Mouse (Mus musculus) limb, embryonic 14.5 days (tissue): ENCODE measurements around the gene Igsf23. TPM values are rescaled to one million over a fixed set of nuclear protein-coding genes. Genes with fewer than 3 reads are reported as not detected.
"Not testable (repeated sequence)": the region's sequence is repeated elsewhere in the genome, so short reads cannot be mapped to it uniquely, and the experiment has no call there.

Experiments
- ATAC-seq: fragments of 200-750 bp; cut with Nextera tagmentation; 2 replicates; pipeline ENCODE4 v1.8.0; 2017; ENCODE audit warnings: low read depth, moderate number of reproducible peaks, moderate TSS enrichment; ENCODE audit not compliant: low FRiP score
- DNase-seq: peaks from one replicate; pipeline ENCODE4 v3.0.0-alpha.2; 2015; ENCODE audit warnings: low spot score
- H3K27ac ChIP-seq: fragments of 300-500 bp; sonication (generic); replicated peaks from 2 replicates; pipeline ENCODE4 v1.5.1; 2014; ENCODE audit warnings: low read depth, mild to moderate bottlenecking, low read length, moderate library complexity, mixed read lengths
- H3K27me3 ChIP-seq: fragments of 300-500 bp; sonication (generic); 2 replicates; pipeline ENCODE4 v1.6.1; 2014; ENCODE audit warnings: low read length, mixed read lengths; ENCODE audit not compliant: control insufficient read depth, insufficient read depth
- H3K36me3 ChIP-seq: fragments of 300-500 bp; sonication (generic); 2 replicates; pipeline ENCODE4 v1.6.1; 2014; ENCODE audit warnings: mild to moderate bottlenecking, low read length, moderate library complexity, mixed read lengths; ENCODE audit not compliant: control insufficient read depth, insufficient read depth
- H3K4me1 ChIP-seq: fragments of 300-500 bp; sonication (generic); 2 replicates; pipeline ENCODE4 v1.6.1; 2014; ENCODE audit warnings: antibody characterized with exemption, low read length, mixed read lengths; ENCODE audit not compliant: control insufficient read depth, insufficient read depth
- H3K4me2 ChIP-seq: fragments of 300-500 bp; sonication (generic); replicated peaks from 2 replicates; pipeline ENCODE4 v1.6.1; 2014; ENCODE audit warnings: low read depth, mild to moderate bottlenecking, low read length, moderate library complexity; ENCODE audit not compliant: severe bottlenecking
- H3K4me3 ChIP-seq: fragments of 300-500 bp; sonication (generic); replicated peaks from 2 replicates; pipeline ENCODE4 v1.5.1; 2014; ENCODE audit warnings: low read length
- H3K9ac ChIP-seq: fragments of 300-500 bp; sonication (generic); 2 replicates; pipeline ENCODE4 v1.6.1; 2014; ENCODE audit warnings: mild to moderate bottlenecking, low read depth, low read length, moderate library complexity; ENCODE audit not compliant: severe bottlenecking
- H3K9me3 ChIP-seq: fragments of 300-500 bp; sonication (generic); 2 replicates; pipeline ENCODE4 v1.6.1; 2016; ENCODE audit warnings: low read length; ENCODE audit not compliant: control insufficient read depth
- POLR2A ChIP-seq: fragments of 200-500 bp; IDR thresholded peaks from 2 replicates; pipeline ENCODE4 v1.8.0; 2012; ENCODE audit warnings: inconsistent platforms, mild to moderate bottlenecking, moderate library complexity, borderline replicate concordance; ENCODE audit not compliant: insufficient read depth, insufficient read length; ENCODE audit errors: extremely low read depth
- WGBS: fragments of 180-500 bp; shearing (Covaris S2); extraction: QIAGEN DNeasy Blood & Tissue Kit; methylation state at CpG from one replicate; pipeline ENCODE4 v1.1.7; 2014; 5-methylcytosine and 5-hydroxymethylcytosine counted together
- polyA plus RNA-seq, 2 experiments: library from polyadenylated mRNA; depleted of rRNA in 1 of 2; stranded (reverse) in 1 of 2; unstranded in 1 of 2; fragments of >200 nt; fragmentation: Nextera tagmentation in 1 of 2; extraction: Ambion mirVana in 1 of 2; gene quantifications; 2 replicates each; pipeline versions ENCODE4 v1.2.1 to v1.2.3; 2012 to 2014

The Igsf23 gene
- polyA plus RNA-seq, 2 experiments = 0.09 to 0.30 TPM

- ATAC-seq = no peak
- H3K27me3 ChIP-seq = 0 out of 2 replicates have a peak, but pooled peaks cover 4% of the 10 kb centered on the region
- WGBS = 62% methylated on average over 6 of the region's 6 CpGs
- 0 out of 2 replicates have a peak, but pooled peaks cover 2% of the 10 kb centered on the region for H3K4me1 ChIP-seq
- no peak for DNase-seq
- H3K9ac ChIP-seq = no peak overlapping the region
- H3K4me3 ChIP-seq = no peak overlapping the region
- H3K9me3 ChIP-seq = no peaks in the 10 kb centered on the region
- no peak for TF ChIP-seq POLR2A
- no peak overlapping the region for H3K27ac ChIP-seq
- no peak overlapping the region for H3K4me2 ChIP-seq
- no peaks in the 10 kb centered on the region for H3K36me3 ChIP-seq
Measured at GRCm38 (mm10) chr7:19935961-19936360, 14.6 kb downstream of the Igsf23 start.

DNA sequence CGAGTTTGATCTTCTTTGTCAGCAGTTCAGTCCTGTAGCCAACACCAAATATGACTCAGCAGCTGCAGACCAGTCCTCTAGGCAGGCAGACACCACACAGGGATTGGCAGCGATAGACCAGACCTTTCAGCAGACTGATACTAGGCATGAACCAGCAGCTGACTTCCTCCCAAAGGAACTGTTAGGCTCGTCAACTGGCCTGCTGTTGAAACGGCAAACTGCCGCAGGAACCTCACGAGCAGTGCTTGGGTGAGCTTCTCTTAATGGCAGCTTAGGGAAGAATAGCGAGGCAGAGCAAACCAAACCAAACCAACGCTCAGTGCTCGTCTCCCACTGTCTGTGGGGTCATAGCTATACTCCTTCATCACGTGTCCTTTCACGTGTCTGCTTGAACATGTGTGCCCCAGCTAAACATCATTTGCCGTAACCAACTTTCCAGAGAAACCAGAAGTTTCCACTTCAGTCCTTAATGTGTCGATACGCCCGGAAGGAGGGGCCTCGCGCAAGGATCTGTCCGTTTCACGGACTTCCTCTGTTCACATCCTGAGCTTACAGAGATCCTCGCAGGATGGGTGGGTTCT lies 15.3 kb downstream of the Igsf23 start:
- H3K9me3 ChIP-seq = no peaks in the 10 kb centered on the region
- H3K27ac ChIP-seq = no peak overlapping the region
- H3K4me3 ChIP-seq = no peak overlapping the region
- no peak overlapping the region for H3K4me2 ChIP-seq
- 70% methylated on average over 20 of the region's 20 CpGs for WGBS
- DNase-seq = no peak
- TF ChIP-seq POLR2A = no peak
- 0 out of 2 replicates have a peak, but pooled peaks cover 2% of the 10 kb centered on the region for H3K4me1 ChIP-seq
- H3K36me3 ChIP-seq = no peaks in the 10 kb centered on the region
- 0 out of 2 replicates have a peak, but pooled peaks cover 4% of the 10 kb centered on the region for H3K27me3 ChIP-seq
- no peak for ATAC-seq
- no peak overlapping the region for H3K9ac ChIP-seq

DNA sequence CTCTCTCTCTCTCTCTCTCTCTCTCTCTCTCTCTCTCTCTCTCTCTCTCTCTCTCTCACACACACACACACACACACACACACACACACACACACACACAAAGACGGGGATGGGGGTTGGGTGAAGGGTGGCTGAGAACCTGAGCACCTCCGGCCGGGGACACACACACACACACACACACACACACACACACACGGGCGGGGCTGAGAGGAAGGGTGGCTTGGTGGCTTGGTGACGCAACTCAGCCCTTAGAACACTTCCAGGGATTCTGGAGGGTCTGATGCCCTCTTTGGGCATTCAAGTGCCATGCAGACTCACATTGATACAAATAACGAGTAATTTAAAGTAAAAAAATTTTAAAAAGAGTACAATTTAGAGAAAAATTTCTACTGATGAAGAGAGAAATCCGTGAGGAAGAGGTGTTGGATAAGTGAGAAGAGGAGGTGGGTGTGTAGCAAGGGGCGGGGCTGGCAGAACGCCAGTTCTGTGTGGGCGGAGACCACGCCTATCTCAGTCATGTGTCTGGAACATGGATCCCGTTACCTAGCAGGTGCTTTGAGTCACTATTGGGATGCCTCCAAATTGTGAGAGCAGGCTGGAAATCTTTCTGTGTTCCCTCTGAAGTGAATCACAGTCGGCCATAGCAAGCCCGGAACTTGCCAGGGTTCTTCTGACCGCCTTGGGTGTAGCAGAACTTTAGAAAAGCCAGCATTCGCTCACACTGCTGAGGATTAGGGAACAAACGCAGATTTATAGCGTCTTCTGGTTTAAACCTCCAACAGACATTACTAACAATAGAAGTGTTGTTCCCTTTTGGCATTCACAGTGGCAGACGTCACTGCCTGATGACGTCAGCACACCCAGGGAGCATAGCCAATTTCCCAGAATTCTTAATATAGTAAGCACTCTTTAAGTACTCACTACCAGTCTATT lies 17.4 kb downstream of the Igsf23 start:
- Histone ChIP-seq H3K36me3 (no peaks in the 10 kb centered on the region), H3K4me2 (peak overlapping the region; percentile 29), H3K9ac (no peak overlapping the region), H3K4me3 (no peak overlapping the region), H3K27me3 (0 out of 2 replicates have a peak, but pooled peaks cover 4% of the 10 kb centered on the region), H3K4me1 (no peaks in the 10 kb centered on the region), H3K27ac (0 out of 2 replicates have a peak overlapping the region, but pooled peaks have one; percentile 46), H3K9me3 (no peaks in the 10 kb centered on the region)
- peak; percentile 68 for ATAC-seq
- 19% methylated on average over 21 of the region's 21 CpGs for WGBS
- DNase-seq = peak; percentile 80
- TF ChIP-seq POLR2A = no peak

DNA sequence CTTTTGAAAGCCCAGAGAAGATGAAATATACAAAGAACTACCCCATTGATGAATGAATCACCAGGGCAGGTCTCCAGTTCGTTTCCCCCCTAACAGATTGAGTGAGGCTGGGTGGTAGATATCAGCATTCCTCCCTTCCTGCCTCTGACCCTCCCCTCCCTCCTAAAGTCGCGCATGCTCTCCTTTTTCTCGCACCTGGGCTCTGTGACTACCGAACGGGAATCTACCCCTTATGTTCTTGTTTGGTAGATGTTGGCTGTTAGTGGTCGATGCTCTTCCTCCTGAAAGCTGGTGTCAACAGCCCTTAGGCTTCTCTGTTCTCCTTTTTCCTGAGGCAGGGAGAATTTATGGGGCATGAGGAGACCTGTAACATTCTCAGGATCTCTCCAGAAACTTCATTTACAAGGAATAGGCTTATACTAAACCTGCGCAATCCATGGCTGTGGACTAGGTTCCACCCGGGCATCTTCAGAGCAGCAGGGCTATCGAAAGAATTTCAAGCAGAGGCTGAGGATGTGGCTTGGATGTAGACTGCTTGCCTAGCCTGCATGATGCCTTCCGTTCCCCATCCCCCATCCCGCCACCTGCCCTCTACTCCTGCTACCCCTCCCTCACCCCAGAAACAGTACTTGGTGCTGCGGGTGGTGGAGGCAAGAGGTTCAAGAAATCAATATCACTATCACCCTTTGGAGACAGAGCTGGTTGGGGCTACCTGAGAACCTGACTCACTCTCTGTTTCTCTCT lies 18.3 kb downstream of the Igsf23 start:
- Histone ChIP-seq H3K27me3 (0 out of 2 replicates have a peak, but pooled peaks cover 4% of the 10 kb centered on the region), H3K4me3 (no peak overlapping the region), H3K4me1 (no peaks in the 10 kb centered on the region), H3K9ac (no peak overlapping the region), H3K4me2 (no peak overlapping the region; the same call in 1 of the 2 replicates), H3K27ac (no peak overlapping the region), H3K9me3 (no peaks in the 10 kb centered on the region), H3K36me3 (no peaks in the 10 kb centered on the region)
- DNase-seq (no peak), ATAC-seq (no peak)
- no peak for TF ChIP-seq POLR2A
- WGBS = 19% methylated on average over 13 of the region's 13 CpGs

DNA sequence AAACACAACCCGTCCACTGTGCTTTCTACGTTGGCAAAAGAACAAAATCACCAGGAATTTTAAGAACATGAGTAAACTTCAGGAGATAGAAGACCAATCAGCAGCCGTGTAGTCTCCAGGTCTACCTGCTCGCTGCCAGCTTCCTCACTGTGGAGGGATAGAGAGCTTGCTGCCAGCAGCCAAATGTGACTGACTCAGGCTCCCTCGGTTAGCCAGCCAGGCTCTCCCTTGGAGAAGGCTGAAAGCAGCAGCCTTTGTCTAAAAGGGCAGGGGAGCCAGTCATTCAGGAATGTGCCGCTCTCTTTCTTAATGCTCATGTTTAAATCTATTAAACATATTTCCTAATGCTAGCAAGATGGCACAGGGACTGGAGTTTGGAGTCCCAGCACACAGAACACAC lies 20.1 kb downstream of the Igsf23 start:
- H3K4me1 ChIP-seq, H3K36me3 ChIP-seq, H3K9me3 ChIP-seq, DNase-seq, H3K9ac ChIP-seq, H3K27ac ChIP-seq, H3K27me3 ChIP-seq, ATAC-seq, H3K4me2 ChIP-seq, H3K4me3 ChIP-seq: not testable (repeated sequence)
- 82% methylated on average over 6 of the region's 6 CpGs for WGBS
